Mouse (Mus musculus) brain, embryonic 18.5 days (tissue): ENCODE results near the gene Tmem229b.
"Not testable (repeated sequence)": the region's sequence is repeated elsewhere in the genome, so short reads cannot be mapped to it uniquely, and the experiment has no call there.

ENCODE experiments used
- DNase-seq: peaks from one replicate; pipeline ENCODE4 v3.0.0-alpha.2; 2012; ENCODE audit warnings: low read depth, low spot score

Gene Tmem229b

GRCm38 (mm10) chr12:79006478-79007125 lies 825 bp downstream of the Tmem229b start:
- DNase-seq, result no peak

GRCm38 (mm10) chr12:79006076-79006475 lies 1.4 kb downstream of the Tmem229b start:
- no peak for DNase-seq

- DNase-seq, result no peak
These were observed 2.0 kb downstream of the Tmem229b start for GRCm38 (mm10) chr12:79005456-79005855.

- no peak for DNase-seq
These were observed 4.4 kb downstream of the Tmem229b start for GRCm38 (mm10) chr12:79002978-79003377.

GRCm38 (mm10) chr12:79002406-79002805 lies 5.0 kb downstream of the Tmem229b start:
- DNase-seq, result no peak

- no peak for DNase-seq
These were observed 10.7 kb downstream of the Tmem229b start for GRCm38 (mm10) chr12:78996711-78997110.

- no peak for DNase-seq
These were observed 11.2 kb downstream of the Tmem229b start for GRCm38 (mm10) chr12:78996271-78996670.

- peak; percentile 6 for DNase-seq
These were observed 19.8 kb downstream of the Tmem229b start for GRCm38 (mm10) chr12:78987581-78988081.

- peak; percentile 22 for DNase-seq
These were observed 23.4 kb downstream of the Tmem229b start for GRCm38 (mm10) chr12:78984035-78984432.

GRCm38 (mm10) chr12:78983296-78984034 lies 24.0 kb downstream of the Tmem229b start:
- DNase-seq, result no peak

- no peak for DNase-seq
These were observed 25.2 kb downstream of the Tmem229b start for GRCm38 (mm10) chr12:78981938-78982825.

GRCm38 (mm10) chr12:78981131-78981530 lies 26.3 kb downstream of the Tmem229b start:
- DNase-seq, result no peak

- no peak for DNase-seq
These were observed 26.7 kb downstream of the Tmem229b start for GRCm38 (mm10) chr12:78980683-78981091.

- no peak for DNase-seq
These were observed 29.9 kb downstream of the Tmem229b start for GRCm38 (mm10) chr12:78977552-78977951.

GRCm38 (mm10) chr12:78977078-78977477 lies 30.3 kb downstream of the Tmem229b start:
- no peak for DNase-seq

- no peak for DNase-seq
These were observed 31.6 kb downstream of the Tmem229b start for GRCm38 (mm10) chr12:78975836-78976235.

- DNase-seq, result no peak
These were observed 32.7 kb downstream of the Tmem229b start for GRCm38 (mm10) chr12:78974767-78975166.

- no peak for DNase-seq
These were observed 33.6 kb downstream of the Tmem229b start for GRCm38 (mm10) chr12:78973779-78974178.

GRCm38 (mm10) chr12:78971649-78972048 lies 35.8 kb downstream of the Tmem229b start:
- no peak for DNase-seq

GRCm38 (mm10) chr12:78970725-78971124 lies 36.7 kb downstream of the Tmem229b start:
- no peak for DNase-seq

- not testable (repeated sequence) for DNase-seq
These were observed 42.9 kb downstream of the Tmem229b start for GRCm38 (mm10) chr12:78964496-78964895.

GRCm38 (mm10) chr12:78956405-78956804 lies 51.0 kb downstream of the Tmem229b start:
- DNase-seq, result no peak
